Mouse (Mus musculus): ENCODE measurements around the gene Tcl1b2. TPM values are rescaled to one million over a fixed set of nuclear protein-coding genes. Genes with fewer than 3 reads are reported as not detected.

Gene Tcl1b2
- not detected in 2 replicates for polyA plus RNA-seq (2014; fragmentation: Nextera tagmentation; extraction: Ambion mirVana)

DNA sequence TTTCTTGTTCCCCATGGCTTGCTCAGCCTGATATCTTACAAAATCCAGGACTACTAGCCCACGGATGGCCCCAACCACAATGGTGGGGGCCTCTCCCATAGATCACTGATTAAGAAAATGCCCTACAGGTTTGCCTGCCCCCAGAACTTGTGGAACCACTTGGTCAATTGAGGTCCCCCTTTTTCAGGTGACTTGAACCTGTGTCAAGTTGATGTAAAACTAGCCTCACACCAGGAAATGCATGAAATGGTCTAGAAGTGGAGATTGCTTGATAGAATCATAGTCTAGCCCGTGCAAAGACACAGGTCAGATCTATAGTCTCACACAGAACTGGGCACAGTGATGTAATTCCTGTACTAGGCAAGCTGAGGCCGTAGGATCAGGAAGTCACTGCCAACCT lies at the start of gene Tcl1b2:
Tcl1b2 (plus strand) TSS at position 301 of the 400 bp plus-strand sequence.
- no peaks in the 10 kb centered on the region for H3K36me3 ChIP-seq (replicated peaks; ENCODE audit: control insufficient read depth, insufficient read depth, low read depth, low read length)
- H3K9me3 ChIP-seq (replicated peaks; ENCODE audit: control insufficient read depth, low read length), result no peaks in the 10 kb centered on the region
- ATAC-seq (replicated peaks; ENCODE audit: insufficient number of reproducible peaks, low FRiP score, low TSS enrichment, low read depth) (no peak), DNase-seq (ENCODE audit: low spot score) (no peak)
- no peak within 1 kb of the TSS for H3K4me2 ChIP-seq (ENCODE audit: low read depth, low read length)
- H3K27me3 ChIP-seq (ENCODE audit: control insufficient read depth, insufficient read depth, low read length), result no peaks in the 10 kb centered on the region
- no peak within 1 kb of the TSS for H3K27ac ChIP-seq (replicated peaks; ENCODE audit: low read depth, low read length)
- no peak within 1 kb of the TSS for H3K9ac ChIP-seq (replicated peaks; ENCODE audit: low read length)
- no peak within 1 kb of the TSS for H3K4me3 ChIP-seq (ENCODE audit: low read depth, low read length)
- H3K4me1 ChIP-seq (ENCODE audit: control insufficient read depth, insufficient read depth, low read length), result no peaks in the 10 kb centered on the region
- WGBS, result 82% methylated on average over 3 of the region's 3 CpGs

DNA sequence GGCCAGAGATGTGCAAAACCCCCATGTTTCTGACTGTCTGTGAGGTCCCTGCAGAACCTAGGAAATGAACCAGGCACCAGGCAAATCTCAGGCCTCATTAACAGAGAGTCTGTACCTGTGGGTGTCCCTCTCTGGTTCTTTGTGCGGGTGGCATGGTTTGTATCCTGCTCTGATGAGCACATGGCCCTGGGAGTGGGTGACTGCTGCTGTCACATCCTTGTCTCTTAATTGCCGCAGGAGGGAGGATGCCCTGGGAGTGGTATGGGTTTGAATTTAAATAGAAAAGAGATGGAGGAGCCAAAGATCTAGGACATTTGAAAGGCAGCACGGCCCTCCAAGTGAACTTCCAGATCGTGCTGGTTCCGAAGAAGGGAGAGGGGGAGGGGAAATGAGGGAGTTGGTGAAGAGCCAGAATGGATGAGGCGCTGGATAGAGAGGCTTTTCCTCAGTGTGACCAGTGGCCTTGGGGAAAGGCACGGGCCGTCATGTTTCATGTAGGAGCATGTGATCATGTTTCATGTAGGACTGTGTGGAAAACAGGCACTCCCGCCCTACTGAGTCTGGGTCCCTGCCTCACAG lies 46.3 kb upstream of the Tcl1b2 start:
- no peaks in the 10 kb centered on the region for H3K27me3 ChIP-seq (ENCODE audit: control insufficient read depth, insufficient read depth, low read length)
- no peak overlapping the region for H3K27ac ChIP-seq (replicated peaks; ENCODE audit: low read depth, low read length)
- no peak overlapping the region for H3K4me2 ChIP-seq (ENCODE audit: low read depth, low read length)
- 59% methylated on average over 9 of the region's 9 CpGs for WGBS
- no peak overlapping the region for H3K9ac ChIP-seq (replicated peaks; ENCODE audit: low read length)
- no peaks in the 10 kb centered on the region for H3K4me1 ChIP-seq (ENCODE audit: control insufficient read depth, insufficient read depth, low read length)
- H3K4me3 ChIP-seq (ENCODE audit: low read depth, low read length), result no peak overlapping the region
- no peak for ATAC-seq (replicated peaks; ENCODE audit: insufficient number of reproducible peaks, low FRiP score, low TSS enrichment, low read depth)
- no peaks in the 10 kb centered on the region for H3K36me3 ChIP-seq (replicated peaks; ENCODE audit: control insufficient read depth, insufficient read depth, low read depth, low read length)
- DNase-seq (ENCODE audit: low spot score), result no peak
- no peaks in the 10 kb centered on the region for H3K9me3 ChIP-seq (replicated peaks; ENCODE audit: control insufficient read depth, low read length)

DNA sequence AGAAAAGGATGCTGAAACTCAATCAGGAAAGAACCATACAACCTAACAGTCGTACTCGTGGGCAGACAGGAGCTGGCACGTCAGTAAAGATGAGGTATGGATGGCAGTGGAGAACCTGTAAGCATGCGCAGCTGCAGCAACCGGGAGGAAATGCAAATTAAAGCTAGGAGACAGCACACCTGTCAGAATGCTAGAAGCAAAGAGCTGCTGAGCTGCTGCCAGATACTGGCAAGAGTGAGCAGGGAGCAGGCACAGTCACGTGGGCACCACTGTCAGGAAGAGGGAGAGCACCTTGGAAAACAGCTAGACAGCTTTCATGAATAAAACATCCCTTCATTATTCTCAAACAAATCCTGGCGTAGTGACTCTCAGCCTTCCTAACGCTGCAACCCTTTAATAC lies 42.9 kb upstream of the Tcl1b2 start:
- Histone ChIP-seq H3K4me2 (ENCODE audit: low read depth, low read length) (no peak overlapping the region), H3K4me3 (ENCODE audit: low read depth, low read length) (no peak overlapping the region), H3K9ac (replicated peaks; ENCODE audit: low read length) (no peak overlapping the region), H3K36me3 (replicated peaks; ENCODE audit: control insufficient read depth, insufficient read depth, low read depth, low read length) (no peaks in the 10 kb centered on the region), H3K9me3 (replicated peaks; ENCODE audit: control insufficient read depth, low read length) (no peaks in the 10 kb centered on the region), H3K27ac (replicated peaks; ENCODE audit: low read depth, low read length) (no peak overlapping the region), H3K4me1 (ENCODE audit: control insufficient read depth, insufficient read depth, low read length) (no peaks in the 10 kb centered on the region), H3K27me3 (ENCODE audit: control insufficient read depth, insufficient read depth, low read length) (no peaks in the 10 kb centered on the region)
- WGBS, result 62% methylated on average over 8 of the region's 8 CpGs
- DNase-seq (ENCODE audit: low spot score), result no peak
- no peak for ATAC-seq (replicated peaks; ENCODE audit: insufficient number of reproducible peaks, low FRiP score, low TSS enrichment, low read depth)

DNA sequence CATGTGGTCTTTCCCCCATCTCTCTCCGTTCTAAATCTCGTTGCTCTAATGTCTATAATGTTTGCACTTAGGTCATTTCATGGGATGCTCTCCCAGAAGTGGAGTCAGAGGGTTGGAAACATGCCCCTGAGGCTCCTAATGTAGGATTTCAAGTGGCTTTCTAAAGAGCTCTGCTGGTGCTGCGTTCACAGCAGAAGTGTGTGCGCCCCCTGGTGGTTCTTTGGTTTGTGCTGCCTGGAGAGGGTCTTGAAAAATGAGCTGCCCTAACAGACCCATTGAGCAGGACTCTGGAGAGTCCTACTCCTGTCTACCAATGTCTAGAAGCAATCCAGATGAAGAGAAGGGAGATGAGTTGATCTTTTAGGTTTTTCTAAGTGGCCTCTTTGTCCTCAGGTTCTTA lies 41.8 kb upstream of the Tcl1b2 start:
- Histone ChIP-seq H3K4me1 (ENCODE audit: control insufficient read depth, insufficient read depth, low read length) (no peaks in the 10 kb centered on the region), H3K4me3 (ENCODE audit: low read depth, low read length) (no peak overlapping the region), H3K27me3 (ENCODE audit: control insufficient read depth, insufficient read depth, low read length) (no peaks in the 10 kb centered on the region), H3K9me3 (replicated peaks; ENCODE audit: control insufficient read depth, low read length) (no peaks in the 10 kb centered on the region), H3K4me2 (ENCODE audit: low read depth, low read length) (no peak overlapping the region), H3K9ac (replicated peaks; ENCODE audit: low read length) (no peak overlapping the region), H3K36me3 (replicated peaks; ENCODE audit: control insufficient read depth, insufficient read depth, low read depth, low read length) (no peaks in the 10 kb centered on the region), H3K27ac (replicated peaks; ENCODE audit: low read depth, low read length) (no peak overlapping the region)
- 8% methylated on average over 4 of the region's 4 CpGs for WGBS
- ATAC-seq (replicated peaks; ENCODE audit: insufficient number of reproducible peaks, low FRiP score, low TSS enrichment, low read depth) (no peak), DNase-seq (ENCODE audit: low spot score) (peak; percentile 92)

DNA sequence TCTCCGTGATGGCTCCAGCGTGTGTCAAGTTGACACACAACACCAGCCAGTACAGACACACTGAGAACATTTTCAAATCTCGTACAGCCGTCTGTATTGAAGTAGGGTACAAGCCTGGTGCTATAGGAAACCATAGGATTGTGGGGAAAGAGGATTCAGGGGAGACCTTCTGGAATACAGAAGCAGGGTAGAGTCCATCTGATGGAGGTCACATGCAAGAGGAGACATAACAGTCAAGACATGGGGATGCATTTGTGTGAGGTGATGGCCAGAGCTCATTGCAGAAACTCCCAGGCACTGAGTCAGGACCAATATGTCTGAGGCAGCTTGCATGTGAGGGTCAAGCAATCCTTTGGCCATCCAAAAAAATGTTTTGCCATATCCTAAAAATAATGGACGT lies 40.5 kb upstream of the Tcl1b2 start:
- ATAC-seq (replicated peaks; ENCODE audit: insufficient number of reproducible peaks, low FRiP score, low TSS enrichment, low read depth), result no peak
- Histone ChIP-seq H3K9ac (replicated peaks; ENCODE audit: low read length) (no peak overlapping the region), H3K4me1 (ENCODE audit: control insufficient read depth, insufficient read depth, low read length) (no peaks in the 10 kb centered on the region), H3K4me3 (ENCODE audit: low read depth, low read length) (no peak overlapping the region), H3K36me3 (replicated peaks; ENCODE audit: control insufficient read depth, insufficient read depth, low read depth, low read length) (no peaks in the 10 kb centered on the region), H3K27me3 (ENCODE audit: control insufficient read depth, insufficient read depth, low read length) (no peaks in the 10 kb centered on the region), H3K27ac (replicated peaks; ENCODE audit: low read depth, low read length) (no peak overlapping the region), H3K4me2 (ENCODE audit: low read depth, low read length) (no peak overlapping the region), H3K9me3 (replicated peaks; ENCODE audit: control insufficient read depth, low read length) (no peaks in the 10 kb centered on the region)
- no peak for DNase-seq (ENCODE audit: low spot score)
- 78% methylated on average over 5 of the region's 5 CpGs for WGBS

DNA sequence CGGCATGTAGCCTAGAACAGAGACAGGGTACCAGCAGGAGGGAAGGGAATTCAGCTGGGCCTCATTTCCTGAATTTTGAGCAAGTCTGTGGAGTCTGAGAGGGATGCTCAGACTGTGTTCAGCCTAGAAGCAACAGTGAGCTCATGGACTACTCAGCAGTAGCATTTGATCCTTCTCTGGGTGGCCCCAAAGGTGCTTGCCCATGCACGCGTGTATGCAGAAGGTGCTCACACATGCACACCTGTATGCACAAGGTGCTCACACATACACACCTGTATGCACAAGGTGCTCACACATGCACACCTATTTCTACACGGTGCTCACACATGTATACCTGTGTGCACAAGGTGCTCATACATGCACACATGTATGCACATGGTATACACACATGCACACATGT lies 37.0 kb upstream of the Tcl1b2 start:
- DNase-seq (ENCODE audit: low spot score), result no peak
- no peak overlapping the region for H3K27ac ChIP-seq (replicated peaks; ENCODE audit: low read depth, low read length)
- H3K27me3 ChIP-seq (ENCODE audit: control insufficient read depth, insufficient read depth, low read length), result no peaks in the 10 kb centered on the region
- no peaks in the 10 kb centered on the region for H3K9me3 ChIP-seq (replicated peaks; ENCODE audit: control insufficient read depth, low read length)
- no peaks in the 10 kb centered on the region for H3K36me3 ChIP-seq (replicated peaks; ENCODE audit: control insufficient read depth, insufficient read depth, low read depth, low read length)
- no peak overlapping the region for H3K9ac ChIP-seq (replicated peaks; ENCODE audit: low read length)
- H3K4me2 ChIP-seq (ENCODE audit: low read depth, low read length), result no peak overlapping the region
- no peak overlapping the region for H3K4me3 ChIP-seq (ENCODE audit: low read depth, low read length)
- no peak for ATAC-seq (replicated peaks; ENCODE audit: insufficient number of reproducible peaks, low FRiP score, low TSS enrichment, low read depth)
- no peaks in the 10 kb centered on the region for H3K4me1 ChIP-seq (ENCODE audit: control insufficient read depth, insufficient read depth, low read length)
- 89% methylated on average over 4 of the region's 4 CpGs for WGBS

DNA sequence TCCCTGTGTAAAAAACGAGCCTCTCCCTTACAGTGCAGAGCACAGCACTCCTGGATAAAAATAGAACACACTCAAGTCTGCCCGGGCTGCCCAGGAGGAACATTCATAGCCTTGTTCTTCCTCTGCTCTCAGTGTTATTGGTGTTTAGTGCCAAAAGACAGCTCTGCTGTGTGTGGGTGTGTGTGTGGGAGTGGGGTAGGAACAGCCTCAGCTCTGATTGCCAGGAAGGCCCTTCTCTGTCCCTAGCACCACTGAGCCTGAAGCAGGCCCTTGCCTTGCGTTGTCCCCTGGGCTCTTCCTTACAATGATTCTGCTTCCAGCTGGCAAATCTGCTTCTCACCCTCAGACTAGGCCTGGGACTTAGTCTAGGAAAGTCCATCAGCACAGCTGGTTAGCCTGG lies 36.4 kb upstream of the Tcl1b2 start:
- Histone ChIP-seq H3K4me1 (ENCODE audit: control insufficient read depth, insufficient read depth, low read length) (no peaks in the 10 kb centered on the region), H3K27me3 (ENCODE audit: control insufficient read depth, insufficient read depth, low read length) (no peaks in the 10 kb centered on the region), H3K27ac (replicated peaks; ENCODE audit: low read depth, low read length) (no peak overlapping the region), H3K9me3 (replicated peaks; ENCODE audit: control insufficient read depth, low read length) (no peaks in the 10 kb centered on the region), H3K9ac (replicated peaks; ENCODE audit: low read length) (no peak overlapping the region), H3K36me3 (replicated peaks; ENCODE audit: control insufficient read depth, insufficient read depth, low read depth, low read length) (no peaks in the 10 kb centered on the region), H3K4me3 (ENCODE audit: low read depth, low read length) (no peak overlapping the region), H3K4me2 (ENCODE audit: low read depth, low read length) (no peak overlapping the region)
- WGBS, result 63% methylated on average over 3 of the region's 3 CpGs
- ATAC-seq (replicated peaks; ENCODE audit: insufficient number of reproducible peaks, low FRiP score, low TSS enrichment, low read depth) (no peak), DNase-seq (ENCODE audit: low spot score) (no peak)

DNA sequence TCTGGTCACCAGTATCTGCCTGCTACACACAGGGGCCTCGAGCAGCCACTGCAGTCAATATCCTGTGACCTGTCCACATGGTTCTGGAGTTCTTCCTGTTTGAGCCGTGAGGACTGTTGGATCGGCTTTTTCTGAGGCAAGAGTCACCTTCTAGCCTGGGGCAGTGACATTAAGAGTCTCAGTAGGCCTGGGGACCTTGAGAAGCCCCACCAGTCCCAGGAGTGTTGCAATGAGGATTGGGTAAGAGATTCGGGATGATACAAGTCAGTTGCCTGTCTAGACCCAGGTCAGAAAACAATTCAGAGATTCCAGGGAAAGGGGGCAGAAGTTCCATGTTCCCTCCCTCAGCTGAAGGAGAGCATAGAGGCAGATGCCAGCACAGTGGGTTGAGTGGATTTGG lies 36.0 kb upstream of the Tcl1b2 start:
- Histone ChIP-seq H3K4me2 (ENCODE audit: low read depth, low read length) (no peak overlapping the region), H3K27ac (replicated peaks; ENCODE audit: low read depth, low read length) (no peak overlapping the region), H3K9ac (replicated peaks; ENCODE audit: low read length) (no peak overlapping the region), H3K4me3 (ENCODE audit: low read depth, low read length) (no peak overlapping the region), H3K4me1 (ENCODE audit: control insufficient read depth, insufficient read depth, low read length) (no peaks in the 10 kb centered on the region), H3K27me3 (ENCODE audit: control insufficient read depth, insufficient read depth, low read length) (no peaks in the 10 kb centered on the region), H3K36me3 (replicated peaks; ENCODE audit: control insufficient read depth, insufficient read depth, low read depth, low read length) (no peaks in the 10 kb centered on the region), H3K9me3 (replicated peaks; ENCODE audit: control insufficient read depth, low read length) (no peaks in the 10 kb centered on the region)
- ATAC-seq (replicated peaks; ENCODE audit: insufficient number of reproducible peaks, low FRiP score, low TSS enrichment, low read depth), result no peak
- WGBS, result 64% methylated on average over 4 of the region's 4 CpGs
- no peak for DNase-seq (ENCODE audit: low spot score)
